Mouse (Mus musculus): ENCODE data around the gene Etv5. TPM values are rescaled to one million over a fixed set of nuclear protein-coding genes. Genes with fewer than 3 reads are reported as not detected.

Gene Etv5
- total and polyA plus RNA-seq, 3 experiments = 2.6 to 4.5 (median 3.5) TPM

GRCm38 (mm10) chr16:22341236-22341671 is 98.3 kb downstream of the Etv5 start:
- no peak overlapping the region for H3K4me3 ChIP-seq (replicated peaks in 1 of 3; ENCODE audit: low read depth in 2 of 3, low read length in 2 of 3, poor library complexity in 1 of 3)
- no peaks in the 10 kb centered on the region for H3K4me1 ChIP-seq (ENCODE audit: control insufficient read depth in 1 of 2, insufficient read depth in 2 of 2)
- dilution Hi-C loops (cut with MboI; ENCODE audit: extremely low pct_ligation_motif_present, extremely low pct_unique_long_range_greater_than_20kb, low sequenced_read_pairs) = no loop called here
- DNase-seq (ENCODE audit: extremely low read depth) = no peak
- H3K36me3 ChIP-seq (replicated peaks in 1 of 2; ENCODE audit: control insufficient read depth in 1 of 2, insufficient read depth in 1 of 2, low read length in 1 of 2) = no peaks in the 10 kb centered on the region
- H3K27me3 ChIP-seq (replicated peaks) = no peaks in the 10 kb centered on the region
- no peak overlapping the region for H3K4me2 ChIP-seq (ENCODE audit: insufficient read depth, low read depth, poor library complexity, severe bottlenecking)
- H3K9ac ChIP-seq (ENCODE audit: insufficient read depth, low read depth) = no peak overlapping the region
- TF ChIP-seq MXI1 (IDR thresholded peaks at IDR 0.05; ENCODE audit: low read depth, low read length) (no peak), CHD2 (IDR thresholded peaks at IDR 0.05; ENCODE audit: low read length) (no peak), MAX (IDR thresholded peaks at IDR 0.05; ENCODE audit: low read length) (no peak), TBP (conservative IDR thresholded peaks at IDR 0.05; ENCODE audit: low read depth, low read length) (no peak), IRF4 (IDR thresholded peaks at IDR 0.05; ENCODE audit: low read depth, low read length) (no peak), CTCF (conservative IDR thresholded peaks at IDR 0.05 in 1 of 2, IDR thresholded peaks at IDR 0.05 in 1 of 2; ENCODE audit: low read depth in 2 of 2, low read length in 2 of 2) (no peak), ZC3H11A (IDR thresholded peaks at IDR 0.05; ENCODE audit: low read depth, low read length) (no peak), JUND (conservative IDR thresholded peaks at IDR 0.05; ENCODE audit: low read depth, low read length) (no peak), ZNF384 (IDR thresholded peaks at IDR 0.05; ENCODE audit: low read depth, low read length) (no peak), MAZ (IDR thresholded peaks at IDR 0.05; ENCODE audit: low read depth, low read length) (no peak), POLR2AphosphoS2 (IDR thresholded peaks at IDR 0.05; ENCODE audit: low read depth, low read length) (no peak), JUN (IDR thresholded peaks at IDR 0.05; ENCODE audit: insufficient read depth, low read depth, low read length) (no peak), USF1 (IDR thresholded peaks at IDR 0.05; ENCODE audit: low read depth, low read length) (no peak)
- H3K9me3 ChIP-seq (replicated peaks; ENCODE audit: low read length) = peaks cover 3% of the 10 kb centered on the region
- H3K79me2 ChIP-seq (replicated peaks; ENCODE audit: control insufficient read depth, extremely low read depth, insufficient read depth, poor library complexity, severe bottlenecking) = no peaks in the 10 kb centered on the region
- H3K27ac ChIP-seq (ENCODE audit: insufficient read depth, low read depth) = no peak overlapping the region
- in situ Hi-C loops (cut with MboI; ENCODE audit: low pct_ligation_motif_present, low pct_unique_long_range_greater_than_20kb, low sequenced_read_pairs) = no loop called here

- dilution Hi-C loops (cut with MboI; ENCODE audit: extremely low pct_ligation_motif_present, extremely low pct_unique_long_range_greater_than_20kb, low sequenced_read_pairs) (no loop called here), in situ Hi-C loops (cut with MboI; ENCODE audit: low pct_ligation_motif_present, low pct_unique_long_range_greater_than_20kb, low sequenced_read_pairs) (no loop called here)
- no peak for DNase-seq (ENCODE audit: extremely low read depth)
- Histone ChIP-seq H3K9ac (ENCODE audit: insufficient read depth, low read depth) (no peak overlapping the region), H3K4me1 (ENCODE audit: control insufficient read depth in 1 of 2, insufficient read depth in 2 of 2) (peaks cover 0 to 5% of the 10 kb centered on the region in 2 experiments; a peak in 2 of 4 replicates), H3K4me2 (ENCODE audit: insufficient read depth, low read depth, poor library complexity, severe bottlenecking) (no peak overlapping the region), H3K79me2 (replicated peaks; ENCODE audit: control insufficient read depth, extremely low read depth, insufficient read depth, poor library complexity, severe bottlenecking) (no peaks in the 10 kb centered on the region), H3K27me3 (replicated peaks) (no peaks in the 10 kb centered on the region), H3K27ac (ENCODE audit: insufficient read depth, low read depth) (no peak overlapping the region), H3K9me3 (replicated peaks; ENCODE audit: low read length) (peaks cover 6% of the 10 kb centered on the region), H3K36me3 (replicated peaks in 1 of 2; ENCODE audit: control insufficient read depth in 1 of 2, insufficient read depth in 1 of 2, low read length in 1 of 2) (no peaks in the 10 kb centered on the region), H3K4me3 (replicated peaks in 1 of 3; ENCODE audit: low read depth in 2 of 3, low read length in 2 of 3, poor library complexity in 1 of 3) (no peak overlapping the region)
- TF ChIP-seq JUND (conservative IDR thresholded peaks at IDR 0.05; ENCODE audit: low read depth, low read length) (no peak), E2F4 (IDR thresholded peaks at IDR 0.05; ENCODE audit: insufficient replicate concordance, low read depth, low read length) (no peak), MAX (IDR thresholded peaks at IDR 0.05; ENCODE audit: low read length) (no peak), BHLHE40 (IDR thresholded peaks at IDR 0.05; ENCODE audit: low read depth, low read length) (no peak), TBP (conservative IDR thresholded peaks at IDR 0.05; ENCODE audit: low read depth, low read length) (no peak), HCFC1 (IDR thresholded peaks at IDR 0.05; ENCODE audit: low read depth, low read length) (no peak), POLR2A (IDR thresholded peaks at IDR 0.05; ENCODE audit: low read depth, low read length) (no peak), MXI1 (IDR thresholded peaks at IDR 0.05; ENCODE audit: low read depth, low read length) (no peak), KAT2A (IDR thresholded peaks at IDR 0.05; ENCODE audit: insufficient replicate concordance, low read length) (no peak), ZKSCAN1 (IDR thresholded peaks at IDR 0.05; ENCODE audit: borderline replicate concordance, low read depth, low read length) (no peak), CHD1 (IDR thresholded peaks at IDR 0.05; ENCODE audit: low read depth, low read length) (no peak), ELF1 (IDR thresholded peaks at IDR 0.05; ENCODE audit: low read depth, low read length) (no peak), PAX5 (IDR thresholded peaks at IDR 0.05; ENCODE audit: low read length) (no peak), NRF1 (IDR thresholded peaks at IDR 0.05; ENCODE audit: low read depth, low read length) (no peak), ZNF384 (IDR thresholded peaks at IDR 0.05; ENCODE audit: low read depth, low read length) (no peak), UBTF (IDR thresholded peaks at IDR 0.05; ENCODE audit: low read depth, low read length) (no peak), JUN (IDR thresholded peaks at IDR 0.05; ENCODE audit: insufficient read depth, low read depth, low read length) (no peak), RAD21 (IDR thresholded peaks at IDR 0.05; ENCODE audit: low read depth, low read length) (no peak), EP300 (IDR thresholded peaks at IDR 0.05; ENCODE audit: low read length) (no peak)
Measured at GRCm38 (mm10) chr16:22335781-22336180, 103.7 kb downstream of the Etv5 start.

All from CH12.LX (cell line).